Mouse (Mus musculus): ENCODE data around the gene Bcl7a.

Gene Bcl7a

GRCm38 (mm10) chr5:123301780-123302521 lies 41.7 kb upstream of the Bcl7a start:
- H3K4me3 ChIP-seq (replicated peaks; ENCODE audit: low read length): no peak overlapping the region
- H3K4me1 ChIP-seq (replicated peaks; ENCODE audit: low read depth, low read length): peaks cover 38% of the 10 kb centered on the region
- no peaks in the 10 kb centered on the region for H3K9me3 ChIP-seq (ENCODE audit: low read length)
- TF ChIP-seq NANOG (IDR thresholded peaks at IDR 0.05; ENCODE audit: borderline replicate concordance, low read length): no peak
- no peak for TF ChIP-seq POU5F1 (IDR thresholded peaks at IDR 0.05; ENCODE audit: borderline replicate concordance, low read length)
- no peak for TF ChIP-seq CTCF (conservative IDR thresholded peaks at IDR 0.05; ENCODE audit: low read length)
- H3K27me3 ChIP-seq (ENCODE audit: insufficient read depth, low read length): peaks cover 22% of the 10 kb centered on the region
- H3K36me3 ChIP-seq (ENCODE audit: insufficient read depth, low read length): no peaks in the 10 kb centered on the region

- H3K4me3 ChIP-seq (replicated peaks; ENCODE audit: low read length): no peak overlapping the region
- peaks cover 17% of the 10 kb centered on the region; the same call in 1 of the 2 replicates for H3K27me3 ChIP-seq (ENCODE audit: insufficient read depth, low read length)
- peaks cover 20% of the 10 kb centered on the region for H3K4me1 ChIP-seq (replicated peaks; ENCODE audit: low read depth, low read length)
- no peak for TF ChIP-seq POU5F1 (IDR thresholded peaks at IDR 0.05; ENCODE audit: borderline replicate concordance, low read length)
- no peak for TF ChIP-seq NANOG (IDR thresholded peaks at IDR 0.05; ENCODE audit: borderline replicate concordance, low read length)
- no peak for TF ChIP-seq CTCF (conservative IDR thresholded peaks at IDR 0.05; ENCODE audit: low read length)
- no peaks in the 10 kb centered on the region for H3K36me3 ChIP-seq (ENCODE audit: insufficient read depth, low read length)
- H3K9me3 ChIP-seq (ENCODE audit: low read length): no peaks in the 10 kb centered on the region
Observed at GRCm38 (mm10) chr5:123307630-123308282, 35.9 kb upstream of the Bcl7a start.

- H3K4me1 ChIP-seq (replicated peaks; ENCODE audit: low read depth, low read length): peaks cover 23% of the 10 kb centered on the region
- H3K27me3 ChIP-seq (ENCODE audit: insufficient read depth, low read length): peaks cover 9% of the 10 kb centered on the region; the same call in 1 of the 2 replicates
- no peaks in the 10 kb centered on the region for H3K9me3 ChIP-seq (ENCODE audit: low read length)
- TF ChIP-seq NANOG (IDR thresholded peaks at IDR 0.05; ENCODE audit: borderline replicate concordance, low read length) (no peak), POU5F1 (IDR thresholded peaks at IDR 0.05; ENCODE audit: borderline replicate concordance, low read length) (no peak), CTCF (conservative IDR thresholded peaks at IDR 0.05; ENCODE audit: low read length) (no peak)
- H3K36me3 ChIP-seq (ENCODE audit: insufficient read depth, low read length): no peaks in the 10 kb centered on the region
- H3K4me3 ChIP-seq (replicated peaks; ENCODE audit: low read length): no peak overlapping the region
Observed at GRCm38 (mm10) chr5:123309816-123310215, 33.8 kb upstream of the Bcl7a start.

GRCm38 (mm10) chr5:123310221-123310620 lies 33.4 kb upstream of the Bcl7a start:
- Histone ChIP-seq H3K36me3 (ENCODE audit: insufficient read depth, low read length) (no peaks in the 10 kb centered on the region), H3K27me3 (ENCODE audit: insufficient read depth, low read length) (peaks cover 9% of the 10 kb centered on the region; the same call in 1 of the 2 replicates), H3K4me3 (replicated peaks; ENCODE audit: low read length) (no peak overlapping the region), H3K9me3 (ENCODE audit: low read length) (no peaks in the 10 kb centered on the region), H3K4me1 (replicated peaks; ENCODE audit: low read depth, low read length) (peaks cover 26% of the 10 kb centered on the region)
- no peak for TF ChIP-seq NANOG (IDR thresholded peaks at IDR 0.05; ENCODE audit: borderline replicate concordance, low read length)
- TF ChIP-seq CTCF (conservative IDR thresholded peaks at IDR 0.05; ENCODE audit: low read length): no peak
- TF ChIP-seq POU5F1 (IDR thresholded peaks at IDR 0.05; ENCODE audit: borderline replicate concordance, low read length): no peak

GRCm38 (mm10) chr5:123313058-123313630 lies 30.5 kb upstream of the Bcl7a start:
- Histone ChIP-seq H3K9me3 (ENCODE audit: low read length) (no peaks in the 10 kb centered on the region), H3K27me3 (ENCODE audit: insufficient read depth, low read length) (peaks cover 14% of the 10 kb centered on the region; the same call in 1 of the 2 replicates), H3K4me3 (replicated peaks; ENCODE audit: low read length) (no peak overlapping the region), H3K36me3 (ENCODE audit: insufficient read depth, low read length) (no peaks in the 10 kb centered on the region), H3K4me1 (replicated peaks; ENCODE audit: low read depth, low read length) (peaks cover 37% of the 10 kb centered on the region)
- no peak for TF ChIP-seq CTCF (conservative IDR thresholded peaks at IDR 0.05; ENCODE audit: low read length)
- no peak for TF ChIP-seq NANOG (IDR thresholded peaks at IDR 0.05; ENCODE audit: borderline replicate concordance, low read length)
- TF ChIP-seq POU5F1 (IDR thresholded peaks at IDR 0.05; ENCODE audit: borderline replicate concordance, low read length): no peak

- H3K9me3 ChIP-seq (ENCODE audit: low read length): no peaks in the 10 kb centered on the region
- no peaks in the 10 kb centered on the region for H3K36me3 ChIP-seq (ENCODE audit: insufficient read depth, low read length)
- H3K4me1 ChIP-seq (replicated peaks; ENCODE audit: low read depth, low read length): peaks cover 41% of the 10 kb centered on the region
- no peak for TF ChIP-seq POU5F1 (IDR thresholded peaks at IDR 0.05; ENCODE audit: borderline replicate concordance, low read length)
- no peak for TF ChIP-seq NANOG (IDR thresholded peaks at IDR 0.05; ENCODE audit: borderline replicate concordance, low read length)
- no peak for TF ChIP-seq CTCF (conservative IDR thresholded peaks at IDR 0.05; ENCODE audit: low read length)
- H3K4me3 ChIP-seq (replicated peaks; ENCODE audit: low read length): no peak overlapping the region
- peaks cover 14% of the 10 kb centered on the region; the same call in 1 of the 2 replicates for H3K27me3 ChIP-seq (ENCODE audit: insufficient read depth, low read length)
Observed at GRCm38 (mm10) chr5:123313851-123314380, 29.7 kb upstream of the Bcl7a start.

GRCm38 (mm10) chr5:123315219-123315866 lies 28.3 kb upstream of the Bcl7a start:
- TF ChIP-seq POU5F1 (IDR thresholded peaks at IDR 0.05; ENCODE audit: borderline replicate concordance, low read length): no peak
- no peak for TF ChIP-seq NANOG (IDR thresholded peaks at IDR 0.05; ENCODE audit: borderline replicate concordance, low read length)
- no peak for TF ChIP-seq CTCF (conservative IDR thresholded peaks at IDR 0.05; ENCODE audit: low read length)
- Histone ChIP-seq H3K9me3 (ENCODE audit: low read length) (no peaks in the 10 kb centered on the region), H3K27me3 (ENCODE audit: insufficient read depth, low read length) (0 out of 2 replicates have a peak, but pooled peaks cover 7% of the 10 kb centered on the region), H3K4me3 (replicated peaks; ENCODE audit: low read length) (no peak overlapping the region), H3K36me3 (ENCODE audit: insufficient read depth, low read length) (no peaks in the 10 kb centered on the region), H3K4me1 (replicated peaks; ENCODE audit: low read depth, low read length) (peaks cover 38% of the 10 kb centered on the region)

Measured in E14TG2a.4 (cell line).